Mouse (Mus musculus): ENCODE measurements at regions not wholly inside any gene's neighbourhood (a gene's known extent, or its start where the extent isn't known, plus 50 kb on each side); places are given as distances from the start of the nearest gene placed in this dataset.

DNA sequence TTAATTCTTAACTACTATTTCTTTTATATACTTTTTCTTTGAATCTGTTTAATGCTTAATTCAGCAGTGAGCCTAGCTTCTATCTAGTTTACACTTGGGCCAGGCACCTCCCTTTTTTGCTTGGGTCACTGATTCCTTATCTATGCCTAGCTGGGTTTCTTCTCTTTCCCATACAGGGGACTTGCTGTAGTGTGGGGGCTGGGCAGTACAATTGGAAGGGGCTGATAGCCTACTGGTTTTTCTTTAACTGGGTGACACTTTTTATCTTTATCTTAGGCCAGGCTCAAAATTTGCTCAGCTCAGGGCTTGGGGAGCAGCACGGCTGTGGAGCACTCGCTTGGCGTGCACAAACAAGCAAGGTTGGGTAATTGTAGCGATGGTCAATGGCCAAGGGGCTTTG is 51.1 kb upstream of the Rasl11b start:
- TF ChIP-seq POLR2A (IDR thresholded peaks at IDR 0.05; ENCODE audit: insufficient read depth, low read depth, low read length) (no peak), CTCF (IDR thresholded peaks at IDR 0.05) (no peak)

Data from heart, adult 2 months (tissue).